Mouse (Mus musculus) CH12.LX (cell line): ENCODE results near the gene Cacna2d4. TPM values are rescaled to one million over a fixed set of nuclear protein-coding genes. Genes with fewer than 3 reads are reported as not detected.

Experiments used
- DNase-seq: peaks from one replicate; pipeline ENCODE4 v3.0.0-alpha.2; 2013; ENCODE audit errors: extremely low read depth
- H3K27ac ChIP-seq: 2 replicates; pipeline ENCODE4 v1.5.1; 2012; ENCODE audit warnings: low read depth, mild to moderate bottlenecking, control low read depth, moderate library complexity; ENCODE audit not compliant: insufficient read depth
- H3K27me3 ChIP-seq: replicated peaks from 2 replicates; pipeline ENCODE3; 2012; ENCODE audit warnings: inconsistent platforms
- H3K36me3 ChIP-seq, 2 experiments: replicated peaks in 1 of 2; 2 replicates each; pipeline versions ENCODE3 to v1.6.1; 2012; ENCODE audit warnings: inconsistent platforms in 1 of 2, low read length in 1 of 2, mild to moderate bottlenecking in 1 of 2, mixed read lengths in 1 of 2, moderate library complexity in 1 of 2; ENCODE audit not compliant: control insufficient read depth in 1 of 2, insufficient read depth in 1 of 2
- H3K4me1 ChIP-seq, 2 experiments: 2 replicates each; pipeline ENCODE4 v1.6.1; 2012; ENCODE audit warnings: inconsistent platforms in 1 of 2, moderate library complexity in 1 of 2; ENCODE audit not compliant: insufficient read depth in 2 of 2, control insufficient read depth in 1 of 2
- H3K4me2 ChIP-seq: 2 replicates; pipeline ENCODE4 v1.6.1; 2012; ENCODE audit warnings: low read depth, mild to moderate bottlenecking, control low read depth; ENCODE audit not compliant: poor library complexity, insufficient read depth, severe bottlenecking
- H3K4me3 ChIP-seq, 3 experiments: fragments of 150-350 bp in 1 of 3; sonication (generic) in 1 of 3; replicated peaks in 1 of 3; 2 replicates each; pipeline versions ENCODE3 to v1.5.1; 2011 to 2012; ENCODE audit warnings: low read depth in 2 of 3, low read length in 2 of 3, mild to moderate bottlenecking in 2 of 3, moderate library complexity in 2 of 3, control low read depth in 1 of 3, improper control_type of control experiment in 1 of 3, inconsistent platforms in 1 of 3, mixed read lengths in 1 of 3; ENCODE audit not compliant: poor library complexity in 1 of 3
- H3K79me2 ChIP-seq: replicated peaks from 2 replicates; pipeline ENCODE4 v1.6.1; 2012; ENCODE audit warnings: mild to moderate bottlenecking, moderate library complexity; ENCODE audit not compliant: control insufficient read depth, poor library complexity, insufficient read depth, severe bottlenecking; ENCODE audit errors: extremely low read depth
- H3K9ac ChIP-seq: 2 replicates; pipeline ENCODE4 v1.6.1; 2012; ENCODE audit warnings: low read depth, mild to moderate bottlenecking, control low read depth, moderate library complexity; ENCODE audit not compliant: insufficient read depth
- H3K9me3 ChIP-seq: replicated peaks from 2 replicates; pipeline ENCODE3; 2012; ENCODE audit warnings: low read length, inconsistent platforms, mixed read lengths
- BHLHE40 ChIP-seq: IDR thresholded peaks from 2 replicates; pipeline ENCODE4 v1.6.1; 2011; ENCODE audit warnings: mild to moderate bottlenecking, low read depth, low read length, improper control_type of control experiment
- CHD1 ChIP-seq: IDR thresholded peaks from 2 replicates; pipeline ENCODE4 v1.6.1; 2012; ENCODE audit warnings: low read depth, low read length, improper control_type of control experiment, inconsistent platforms
- CHD2 ChIP-seq: IDR thresholded peaks from 2 replicates; pipeline ENCODE4 v1.6.1; 2011; ENCODE audit warnings: low read length, improper control_type of control experiment
- CTCF ChIP-seq, 2 experiments: IDR thresholded peaks in 1 of 2; conservative IDR thresholded peaks in 1 of 2; 2 replicates each; pipeline ENCODE4 v1.5.1; 2011 to 2012; ENCODE audit warnings: low read depth in 2 of 2, low read length in 2 of 2, improper control_type of control experiment in 1 of 2, inconsistent platforms in 1 of 2, mild to moderate bottlenecking in 1 of 2, moderate library complexity in 1 of 2
- ELF1 ChIP-seq: IDR thresholded peaks from 2 replicates; pipeline ENCODE4 v1.6.1; 2014; ENCODE audit warnings: low read depth, mild to moderate bottlenecking, inconsistent platforms, low read length, improper control_type of control experiment
- EP300 ChIP-seq: IDR thresholded peaks from 2 replicates; pipeline ENCODE4 v1.6.1; 2011; ENCODE audit warnings: low read length, improper control_type of control experiment
- GABPA ChIP-seq: IDR thresholded peaks from 2 replicates; pipeline ENCODE4 v1.6.1; 2012; ENCODE audit warnings: low read depth, low read length, improper control_type of control experiment, inconsistent platforms; ENCODE audit not compliant: insufficient replicate concordance
- IRF4 ChIP-seq: IDR thresholded peaks from 2 replicates; pipeline ENCODE4 v1.6.1; 2014; ENCODE audit warnings: low read depth, mild to moderate bottlenecking, inconsistent platforms, low read length, improper control_type of control experiment
- KAT2A ChIP-seq: IDR thresholded peaks from 2 replicates; pipeline ENCODE4 v1.6.1; 2012; ENCODE audit warnings: low read length, improper control_type of control experiment, inconsistent platforms; ENCODE audit not compliant: insufficient replicate concordance
- MAX ChIP-seq: IDR thresholded peaks from 2 replicates; pipeline ENCODE4 v1.6.1; 2011; ENCODE audit warnings: low read length, improper control_type of control experiment
- MAZ ChIP-seq: IDR thresholded peaks from 2 replicates; pipeline ENCODE4 v1.6.1; 2012; ENCODE audit warnings: low read depth, mild to moderate bottlenecking, inconsistent platforms, low read length, improper control_type of control experiment, moderate library complexity
- MEF2A ChIP-seq: IDR thresholded peaks from 2 replicates; pipeline ENCODE4 v1.6.1; 2014; ENCODE audit warnings: low read depth, mild to moderate bottlenecking, inconsistent platforms, low read length, improper control_type of control experiment, borderline replicate concordance
- MXI1 ChIP-seq: IDR thresholded peaks from 2 replicates; pipeline ENCODE4 v1.6.1; 2011; ENCODE audit warnings: mild to moderate bottlenecking, low read depth, low read length, improper control_type of control experiment
- MYC ChIP-seq: IDR thresholded peaks from 2 replicates; pipeline ENCODE4 v1.6.1; 2011; ENCODE audit warnings: low read depth, mild to moderate bottlenecking, improper control_type of control experiment, low read length
- NELFE ChIP-seq: IDR thresholded peaks from 2 replicates; pipeline ENCODE4 v1.6.1; 2011; ENCODE audit warnings: low read depth, low read length, improper control_type of control experiment
- NRF1 ChIP-seq: IDR thresholded peaks from 2 replicates; pipeline ENCODE4 v1.6.1; 2014; ENCODE audit warnings: low read depth, mild to moderate bottlenecking, inconsistent platforms, low read length, improper control_type of control experiment, moderate library complexity
- POLR2A ChIP-seq: IDR thresholded peaks from 2 replicates; pipeline ENCODE4 v1.6.1; 2011; ENCODE audit warnings: low read depth, mild to moderate bottlenecking, improper control_type of control experiment, low read length
- POLR2AphosphoS2 ChIP-seq: IDR thresholded peaks from 2 replicates; pipeline ENCODE4 v1.6.1; 2011; ENCODE audit warnings: low read depth, low read length, improper control_type of control experiment
- RCOR1 ChIP-seq: conservative IDR thresholded peaks from 2 replicates; pipeline ENCODE4 v1.6.1; 2012; ENCODE audit warnings: low read depth, mild to moderate bottlenecking, inconsistent platforms, low read length, improper control_type of control experiment
- SIN3A ChIP-seq: IDR thresholded peaks from 2 replicates; pipeline ENCODE4 v1.6.1; 2012; ENCODE audit warnings: low read length, improper control_type of control experiment, inconsistent platforms
- TBP ChIP-seq: conservative IDR thresholded peaks from 2 replicates; pipeline ENCODE4 v1.6.1; 2011; ENCODE audit warnings: low read depth, low read length, improper control_type of control experiment
- TCF12 ChIP-seq: IDR thresholded peaks from 2 replicates; pipeline ENCODE4 v1.6.1; 2014; ENCODE audit warnings: low read depth, mild to moderate bottlenecking, inconsistent platforms, low read length, improper control_type of control experiment
- ZC3H11A ChIP-seq: IDR thresholded peaks from 2 replicates; pipeline ENCODE4 v1.6.1; 2012; ENCODE audit warnings: low read depth, mild to moderate bottlenecking, inconsistent platforms, low read length, improper control_type of control experiment
- ZKSCAN1 ChIP-seq: IDR thresholded peaks from 2 replicates; pipeline ENCODE4 v1.6.1; 2012; ENCODE audit warnings: low read depth, inconsistent platforms, low read length, improper control_type of control experiment, borderline replicate concordance
- ZMIZ1 ChIP-seq: IDR thresholded peaks from 2 replicates; pipeline ENCODE4 v1.6.1; 2012; ENCODE audit warnings: low read depth, mild to moderate bottlenecking, inconsistent platforms, low read length, improper control_type of control experiment
- dilution Hi-C: fragments of 300-500 bp; cut with MboI; formaldehyde crosslinking; loops from 2 replicates; pipeline ENCODE4 v1.14.3; 2020; ENCODE audit warnings: low sequenced_read_pairs; ENCODE audit not compliant: extremely low pct_unique_long_range_greater_than_20kb, extremely low pct_ligation_motif_present
- in situ Hi-C: fragments of 300-500 bp; cut with MboI; formaldehyde crosslinking; loops from 3 replicates; pipeline ENCODE4 v1.14.3; 2019; ENCODE audit warnings: low sequenced_read_pairs, low pct_ligation_motif_present, low pct_unique_long_range_greater_than_20kb, mixed read lengths
- polyA plus RNA-seq: library from polyadenylated mRNA; unstranded; fragments of >175 nt; gene quantifications from 2 replicates; pipeline ENCODE4 v1.2.1, GENCODE M21; 2012; ENCODE audit warnings: low read depth; ENCODE audit not compliant: insufficient read length
- total RNA-seq, 2 experiments: library from RNA; depleted of rRNA; stranded (reverse); fragments of 300-350 nt in 1 of 2; fragments of >200 nt in 1 of 2; gene quantifications; 2 replicates each; pipeline ENCODE4 v1.2.3; 2012 to 2014

Gene Cacna2d4
- total and polyA plus RNA-seq, 3 experiments, result 0.08 to 0.64 (median 0.44) TPM

DNA sequence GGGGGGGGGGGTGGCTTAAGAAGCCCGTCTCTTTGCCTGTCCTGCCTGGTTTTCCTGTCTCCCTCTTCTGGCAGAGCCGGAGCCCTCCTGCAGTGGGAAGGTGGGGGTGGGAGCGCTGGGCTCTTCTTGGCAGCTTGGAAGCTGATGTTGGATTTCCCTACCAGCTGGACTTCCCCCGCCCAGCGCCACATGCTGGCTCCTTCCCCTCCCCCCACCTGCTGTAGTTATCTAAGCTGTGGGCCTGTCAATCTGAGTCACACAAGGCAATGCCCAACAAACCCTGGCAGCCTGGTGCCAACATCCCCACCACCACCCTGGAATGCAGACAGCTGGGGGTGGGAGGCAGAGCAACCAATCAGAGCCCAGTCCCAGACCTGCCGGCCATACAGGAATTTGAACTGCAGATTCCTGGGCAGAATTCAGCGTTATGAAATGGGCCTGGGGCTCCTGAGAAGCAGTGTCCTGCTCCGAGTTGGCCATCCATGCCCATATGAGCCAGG is 92.9 kb downstream of the Cacna2d4 start:
- in situ Hi-C loops, result loop anchor here (25.0 kb wide), 1 partner anchor 717 kb away; no protein-coding TSS in a partner anchor
- H3K9ac ChIP-seq, result no peak overlapping the region
- H3K27ac ChIP-seq, result no peak overlapping the region
- no peak overlapping the region for H3K4me2 ChIP-seq
- H3K4me3 ChIP-seq, result no peak overlapping the region
- peaks cover 78% of the 10 kb centered on the region for H3K27me3 ChIP-seq
- no peak for DNase-seq
- H3K9me3 ChIP-seq, result no peaks in the 10 kb centered on the region
- no peaks in the 10 kb centered on the region for H3K36me3 ChIP-seq
- TF ChIP-seq MYC, result no peak
- no peak for TF ChIP-seq POLR2AphosphoS2
- TF ChIP-seq CHD1, result no peak
- no peak for TF ChIP-seq RCOR1
- TF ChIP-seq SIN3A, result no peak
- no peak for TF ChIP-seq NELFE
- TF ChIP-seq IRF4, result no peak
- no peak for TF ChIP-seq ELF1
- TF ChIP-seq EP300, result no peak
- TF ChIP-seq ZC3H11A, result no peak
- TF ChIP-seq KAT2A, result no peak
- no peak for TF ChIP-seq MAZ
- no peak for TF ChIP-seq MXI1
- TF ChIP-seq ZMIZ1, result no peak
- H3K79me2 ChIP-seq, result no peaks in the 10 kb centered on the region
- H3K4me1 ChIP-seq, result no peaks in the 10 kb centered on the region
- dilution Hi-C loops, result no loop called here

DNA sequence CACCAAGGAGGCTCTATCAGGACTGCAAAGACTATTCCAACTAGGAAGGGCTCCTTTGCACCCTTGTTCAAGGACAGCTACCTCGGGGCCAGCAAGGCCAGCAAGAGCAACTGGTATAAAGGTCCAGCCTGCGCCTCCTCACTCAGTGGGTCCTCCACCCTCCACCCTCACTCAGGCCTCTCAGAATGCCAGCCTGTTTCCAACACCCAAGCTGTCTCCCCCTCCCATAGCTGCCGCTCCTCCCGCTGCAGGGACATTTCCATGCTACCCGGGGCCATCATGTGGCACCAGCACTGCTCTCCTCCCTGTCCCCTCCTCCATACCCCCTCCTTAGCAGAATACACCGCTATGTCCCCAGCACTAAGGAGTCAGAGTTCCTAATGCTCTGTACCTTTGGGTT is 93.6 kb downstream of the Cacna2d4 start:
- H3K27ac ChIP-seq, result no peak overlapping the region
- H3K27me3 ChIP-seq, result peaks cover 71% of the 10 kb centered on the region
- no peak overlapping the region for H3K9ac ChIP-seq
- no peak overlapping the region for H3K4me2 ChIP-seq
- dilution Hi-C loops (no loop called here), in situ Hi-C loops (loop anchor here (25.0 kb wide), 1 partner anchor 718 kb away; no protein-coding TSS in a partner anchor)
- H3K36me3 ChIP-seq, result no peaks in the 10 kb centered on the region
- no peaks in the 10 kb centered on the region for H3K9me3 ChIP-seq
- H3K4me1 ChIP-seq, result no peaks in the 10 kb centered on the region
- DNase-seq, result no peak
- H3K79me2 ChIP-seq, result no peaks in the 10 kb centered on the region
- TF ChIP-seq NELFE (no peak), TBP (no peak), RCOR1 (no peak), MAZ (no peak), MAX (no peak), ELF1 (no peak), CTCF (conservative IDR thresholded peaks at IDR 0.05 in 1 of 2, IDR thresholded peaks at IDR 0.05 in 1 of 2; ENCODE audit: low read depth in 2 of 2, low read length in 2 of 2) (no peak), MEF2A (no peak), BHLHE40 (no peak), KAT2A (no peak), GABPA (no peak), CHD2 (no peak), EP300 (no peak), NRF1 (no peak), MXI1 (no peak), IRF4 (no peak), POLR2A (no peak), TCF12 (no peak), ZKSCAN1 (no peak)
- H3K4me3 ChIP-seq, result no peak overlapping the region
